Mouse (Mus musculus): ENCODE measurements around the gene Vmn1r159.
"Not testable (repeated sequence)": the region's sequence is repeated elsewhere in the genome, so short reads cannot be mapped to it uniquely, and the experiment has no call there.

Vmn1r159 gene

DNA sequence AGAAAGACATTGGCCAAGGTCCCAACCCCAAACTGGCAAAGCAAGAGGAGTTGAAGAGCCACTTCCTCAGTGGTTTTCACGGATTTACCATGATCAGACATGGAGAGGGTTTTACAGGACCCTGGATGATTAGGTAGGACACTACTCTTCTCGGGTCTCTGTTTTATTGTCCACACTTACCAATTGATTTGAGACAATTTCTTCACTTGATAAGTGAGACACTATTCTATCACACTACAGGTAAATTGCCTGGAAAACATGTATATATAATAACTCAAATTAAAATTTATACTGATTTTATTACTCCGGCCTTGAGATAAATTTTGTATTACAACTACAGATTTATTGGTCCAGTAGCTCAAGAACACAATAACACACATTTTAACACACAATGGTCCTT lies at the start of gene Vmn1r159:
Gene Vmn1r159 (minus strand): TSS at position 101 of the 400 bp plus-strand sequence.
- DNase-seq (ENCODE audit: low read depth, low spot score), result not testable (repeated sequence)

DNA sequence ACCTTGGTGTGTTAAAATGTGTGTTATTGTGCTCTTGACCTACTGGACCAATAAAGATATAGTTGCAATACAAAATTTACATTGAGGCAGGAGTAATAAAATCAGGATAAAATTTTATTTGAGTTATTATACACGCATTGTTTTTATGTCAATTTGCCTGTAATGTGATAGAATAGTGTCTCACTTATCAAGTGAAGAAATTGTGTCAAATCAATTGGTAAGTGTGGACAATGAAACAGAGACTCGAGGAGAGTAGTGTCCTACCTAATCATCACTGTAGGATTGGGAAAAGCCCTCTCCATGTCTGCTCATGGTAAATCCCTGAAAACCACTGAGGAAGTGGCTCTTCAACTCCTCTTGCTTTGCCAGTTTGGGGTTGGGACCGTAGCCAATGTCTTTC lies 27.5 kb upstream of the Vmn1r159 start, which contains the start of gene Vmn1r160:
Gene Vmn1r160 (plus strand): TSS at position 301 of the 400 bp plus-strand sequence.
- not testable (repeated sequence) for DNase-seq (ENCODE audit: low read depth, low spot score)

Data from ES-CJ7 (cell line).